Mouse (Mus musculus) brain, embryonic 18.5 days (tissue): ENCODE measurements around the gene Cyp2f2.

Source experiments
- DNase-seq: peaks from one replicate; pipeline ENCODE4 v3.0.0-alpha.2; 2012; ENCODE audit warnings: low read depth, low spot score

Cyp2f2 gene

GRCm38 (mm10) chr7:27119676-27120075, at the start of gene Cyp2f2:
Gene Cyp2f2, plus strand, starts transcription at chr7:27119909.
- no peak for DNase-seq

DNA sequence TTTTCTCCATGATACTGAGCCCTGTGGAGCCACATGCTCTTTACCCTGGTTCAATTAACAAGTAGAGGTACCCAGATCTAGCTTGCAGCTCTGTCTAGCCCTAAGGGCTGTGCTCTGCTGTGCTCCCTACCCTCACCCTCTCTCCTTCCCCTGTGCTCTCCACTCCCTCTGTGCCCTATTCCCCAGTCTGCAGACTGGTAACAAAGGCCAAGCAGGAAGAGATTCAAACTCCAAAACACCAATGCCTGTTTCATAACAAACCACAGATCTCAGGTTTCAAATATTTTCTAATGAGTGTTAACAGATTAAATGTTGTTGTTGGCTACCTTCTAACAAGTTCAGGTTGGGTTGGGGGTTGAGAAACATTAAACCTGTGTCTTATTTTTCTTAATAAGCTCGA, 41.1 kb upstream of the Cyp2f2 start:
- no peak for DNase-seq

GRCm38 (mm10) chr7:27081625-27082024, 38.1 kb upstream of the Cyp2f2 start:
- no peak for DNase-seq

DNA sequence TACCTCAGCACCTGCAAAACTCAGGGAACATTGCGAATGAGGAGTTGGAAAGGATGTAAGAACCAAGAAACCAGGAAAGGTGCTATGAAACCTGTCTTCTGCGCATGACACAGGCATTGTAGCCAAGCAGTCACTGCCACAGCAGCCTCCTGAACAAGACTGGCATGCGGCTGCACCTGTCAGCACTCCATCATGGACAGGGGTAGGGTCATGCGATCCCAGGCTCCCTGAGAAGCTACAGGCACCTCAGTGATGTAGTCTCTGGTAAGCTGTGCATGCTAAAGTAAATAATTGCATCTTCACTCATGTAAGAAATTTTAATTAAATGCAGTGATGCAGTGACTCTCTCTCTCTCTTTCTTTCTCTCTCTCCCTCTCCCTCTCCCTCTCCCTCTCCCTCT, 28.7 kb upstream of the Cyp2f2 start:
- no peak for DNase-seq

DNA sequence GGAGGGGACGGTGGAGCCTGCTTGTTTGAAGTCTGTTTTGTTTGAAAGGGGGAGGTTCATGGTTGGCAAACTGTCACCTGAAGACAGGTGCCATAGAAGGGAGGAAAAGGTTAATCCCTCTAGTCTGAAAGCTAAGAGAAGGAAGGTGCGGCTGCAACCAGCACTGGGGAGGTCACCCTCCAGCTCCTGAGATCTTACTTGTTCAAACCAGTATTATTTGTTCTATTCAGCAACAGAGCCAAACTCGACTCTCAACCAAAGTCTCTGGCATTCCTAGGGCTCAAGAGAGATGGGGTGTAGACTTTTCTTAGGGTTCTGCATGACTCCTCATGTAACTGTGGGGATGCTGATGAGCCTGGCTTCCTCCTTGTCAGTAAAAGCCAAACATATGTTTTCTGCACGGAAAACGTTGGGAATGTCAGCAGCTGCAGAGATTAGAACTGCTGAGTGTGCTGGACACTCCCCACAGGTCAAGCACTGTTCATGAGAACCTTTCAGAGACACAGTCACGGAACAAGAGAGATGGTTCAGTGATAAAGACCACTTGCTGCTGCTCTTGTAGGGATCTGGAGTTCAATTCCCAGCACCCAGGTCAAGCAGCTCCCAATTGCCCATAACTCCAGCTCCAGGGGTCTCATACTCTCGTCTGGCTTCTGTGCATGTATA, 27.5 kb upstream of the Cyp2f2 start:
- DNase-seq = no peak

DNA sequence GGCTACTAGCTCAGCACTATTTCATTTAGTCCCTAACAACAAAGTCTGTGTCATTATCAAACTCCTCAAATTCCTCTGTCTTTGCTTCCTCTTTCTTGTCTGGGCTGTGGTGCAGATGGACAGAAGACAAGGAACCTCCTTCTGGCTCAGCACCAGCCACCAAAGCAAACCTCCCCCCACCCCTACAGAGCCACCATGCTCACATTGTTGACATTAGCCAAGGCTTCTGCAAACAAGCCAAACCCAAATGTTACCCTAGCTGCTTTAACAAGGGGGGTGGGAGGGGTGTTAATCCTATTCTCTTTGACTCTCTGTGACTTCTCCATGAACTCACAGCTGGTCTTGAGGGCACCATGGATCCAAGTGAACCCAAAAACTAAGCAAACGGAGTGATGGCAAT, 26.8 kb upstream of the Cyp2f2 start:
- DNase-seq = no peak

GRCm38 (mm10) chr7:27104882-27105281, 14.8 kb upstream of the Cyp2f2 start:
- DNase-seq = no peak

DNA sequence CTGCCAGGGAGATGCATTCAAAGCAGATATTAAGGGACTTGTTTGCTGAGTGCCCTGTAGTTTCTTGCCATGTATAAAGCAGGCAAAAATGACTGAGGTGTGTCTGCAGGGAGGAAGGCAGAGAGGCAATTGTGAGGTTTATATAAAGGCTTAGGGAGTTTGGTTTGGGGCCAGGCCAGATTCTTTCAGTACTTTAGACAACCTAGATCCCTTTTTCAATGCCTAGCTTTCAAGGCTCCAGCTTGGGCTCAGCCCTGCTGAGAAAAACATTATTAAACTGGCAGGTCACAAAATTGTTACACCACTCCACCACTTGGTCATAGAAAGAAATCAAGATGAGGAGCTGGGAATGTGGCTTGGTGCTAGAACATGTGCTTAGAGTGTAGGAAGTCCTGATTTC, 9.4 kb upstream of the Cyp2f2 start:
- no peak for DNase-seq

DNA sequence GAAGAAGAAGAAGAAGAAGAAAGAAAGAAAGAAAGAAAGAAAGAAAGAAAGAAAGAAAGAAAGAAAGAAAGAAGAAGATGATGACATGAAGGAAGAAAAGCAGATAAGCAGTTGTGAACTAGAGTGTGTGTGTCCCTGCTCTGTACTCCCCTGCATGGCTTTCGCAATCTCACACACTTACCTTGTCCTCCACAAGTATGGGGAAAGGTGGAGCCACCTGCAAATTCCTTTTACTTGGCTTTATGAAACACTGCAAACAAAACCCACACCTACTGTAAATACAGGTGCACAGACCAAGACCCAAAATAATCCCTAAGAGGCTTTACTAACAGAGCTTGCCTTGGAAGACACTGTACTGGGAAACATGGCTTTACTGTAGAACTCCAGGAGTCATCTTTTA, 8.7 kb upstream of the Cyp2f2 start:
- DNase-seq = no peak

DNA sequence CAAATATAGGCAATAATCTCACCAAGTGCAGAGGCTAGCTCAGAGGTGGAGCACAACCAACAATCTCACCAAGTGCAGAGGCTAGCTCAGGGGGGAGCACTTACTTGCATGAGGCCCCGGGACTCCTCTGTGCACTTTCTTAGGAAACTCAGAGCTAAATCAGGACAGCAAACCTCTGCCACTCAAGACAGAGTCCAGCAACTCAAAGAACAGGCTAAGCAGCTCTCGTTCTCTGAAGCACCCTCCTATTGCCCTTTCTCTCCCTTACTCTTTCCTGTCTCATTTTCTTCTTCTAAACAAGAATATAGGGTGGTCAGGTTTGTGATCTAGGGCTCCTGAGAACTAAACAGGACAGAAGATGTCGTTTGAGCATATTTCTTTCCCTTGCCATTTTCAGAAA, 7.7 kb upstream of the Cyp2f2 start:
- DNase-seq = no peak

- DNase-seq = no peak
Observed at GRCm38 (mm10) chr7:27118033-27118511, 1.6 kb upstream of the Cyp2f2 start.

GRCm38 (mm10) chr7:27124305-27124832, 4.7 kb downstream of the Cyp2f2 start:
- no peak for DNase-seq

GRCm38 (mm10) chr7:27124969-27125368, 5.3 kb downstream of the Cyp2f2 start:
- no peak for DNase-seq

DNA sequence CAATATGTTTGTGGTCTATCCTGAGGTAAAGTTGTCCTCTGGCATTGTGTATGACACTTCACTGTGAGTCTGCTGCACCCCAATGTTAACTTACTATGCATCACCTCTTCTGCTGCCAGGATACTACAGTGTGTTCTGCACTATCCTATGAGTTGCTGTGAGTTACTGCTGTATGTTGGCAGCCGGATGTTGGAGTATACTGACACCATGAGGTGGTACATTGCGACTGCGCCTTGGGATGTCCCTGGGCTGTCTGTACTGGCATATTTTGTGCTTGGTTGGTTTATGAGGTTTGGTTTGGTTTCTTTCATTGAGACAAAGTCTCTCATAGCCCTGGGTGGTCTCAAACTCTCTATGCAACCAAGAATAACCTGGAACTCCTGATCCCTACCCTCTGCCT, 8.5 kb downstream of the Cyp2f2 start:
- DNase-seq = no peak

- DNase-seq = no peak
Observed at GRCm38 (mm10) chr7:27128946-27129345, 9.2 kb downstream of the Cyp2f2 start.

GRCm38 (mm10) chr7:27129811-27130210, 10.1 kb downstream of the Cyp2f2 start:
- DNase-seq = no peak

- no peak for DNase-seq
Observed at GRCm38 (mm10) chr7:27130521-27131370, 11.0 kb downstream of the Cyp2f2 start.

- no peak for DNase-seq
Observed at GRCm38 (mm10) chr7:27131387-27131786, 11.7 kb downstream of the Cyp2f2 start.

DNA sequence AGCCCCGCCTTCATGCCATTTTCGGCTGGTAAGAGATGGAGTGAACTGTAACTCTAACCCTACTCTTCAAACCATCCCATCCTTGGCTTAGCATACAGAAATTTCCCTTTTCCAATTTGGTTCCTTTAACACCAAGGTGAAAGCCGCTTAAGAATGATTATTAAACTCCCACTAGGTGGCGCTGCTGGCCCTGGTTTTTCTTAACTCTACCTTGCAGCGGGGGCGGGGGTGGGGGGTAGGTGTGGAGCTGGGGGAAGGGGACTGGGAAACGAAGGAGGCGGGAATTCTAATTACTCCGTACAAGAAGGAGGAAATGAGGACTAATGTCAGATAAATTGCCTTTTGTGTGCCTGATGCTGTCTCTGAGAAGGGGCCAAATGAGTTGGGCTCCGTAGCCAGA, 12.9 kb downstream of the Cyp2f2 start:
- no peak for DNase-seq

GRCm38 (mm10) chr7:27133156-27133555, 13.4 kb downstream of the Cyp2f2 start:
- DNase-seq = no peak

- no peak for DNase-seq
Observed at GRCm38 (mm10) chr7:27133757-27134156, 14.0 kb downstream of the Cyp2f2 start.

GRCm38 (mm10) chr7:27136410-27136996, 16.8 kb downstream of the Cyp2f2 start:
- no peak for DNase-seq
